Mouse (Mus musculus) forebrain, embryonic 11.5 days (tissue): ENCODE results near the gene Cped1. TPM values are rescaled to one million over a fixed set of nuclear protein-coding genes. Genes with fewer than 3 reads are reported as not detected.
"Not testable (repeated sequence)": the region's sequence is repeated elsewhere in the genome, so short reads cannot be mapped to it uniquely, and the experiment has no call there.

Experiments used
- ATAC-seq: fragments of 200-750 bp; cut with Nextera tagmentation; replicated peaks from 2 replicates; pipeline ENCODE4 v1.8.0; 2017; ENCODE audit warnings: moderate TSS enrichment; ENCODE audit not compliant: low FRiP score
- DNase-seq: peaks from one replicate; pipeline ENCODE4 v3.0.0-alpha.2; 2017; ENCODE audit warnings: low spot score
- H3K27ac ChIP-seq: fragments of 300-500 bp; sonication (generic); 2 replicates; pipeline ENCODE4 v1.5.1; 2014; ENCODE audit warnings: low read depth, low read length
- H3K27me3 ChIP-seq: fragments of 300-500 bp; sonication (generic); 2 replicates; pipeline ENCODE4 v1.6.1; 2014; ENCODE audit warnings: mild to moderate bottlenecking, low read length, mixed read lengths; ENCODE audit not compliant: control insufficient read depth, insufficient read depth
- H3K36me3 ChIP-seq: fragments of 300-500 bp; sonication (generic); 2 replicates; pipeline ENCODE4 v1.6.1; 2014; ENCODE audit warnings: mild to moderate bottlenecking, low read length, moderate library complexity, mixed read lengths; ENCODE audit not compliant: control insufficient read depth, insufficient read depth
- H3K4me1 ChIP-seq: fragments of 300-500 bp; sonication (generic); replicated peaks from 2 replicates; pipeline ENCODE4 v1.6.1; 2014; ENCODE audit warnings: low read length, mixed read lengths; ENCODE audit not compliant: control insufficient read depth, insufficient read depth
- H3K4me2 ChIP-seq: fragments of 300-500 bp; sonication (generic); 2 replicates; pipeline ENCODE4 v1.6.1; 2014; ENCODE audit warnings: low read depth, mild to moderate bottlenecking, low read length, moderate library complexity, mixed read lengths; ENCODE audit not compliant: severe bottlenecking
- H3K4me3 ChIP-seq: fragments of 300-500 bp; sonication (generic); 2 replicates; pipeline ENCODE4 v1.5.1; 2014; ENCODE audit warnings: low read depth, low read length
- H3K9ac ChIP-seq: fragments of 300-500 bp; sonication (generic); 2 replicates; pipeline ENCODE4 v1.6.1; 2014; ENCODE audit warnings: low read length
- H3K9me3 ChIP-seq: fragments of 300-500 bp; sonication (generic); 2 replicates; pipeline ENCODE4 v1.6.1; 2016; ENCODE audit warnings: low read length, mixed read lengths; ENCODE audit not compliant: control insufficient read depth
- WGBS: fragments of 180-500 bp; shearing (Covaris S2); extraction: QIAGEN DNeasy Blood & Tissue Kit; methylation state at CpG from one replicate; pipeline ENCODE4 v1.1.7; 2014; 5-methylcytosine and 5-hydroxymethylcytosine counted together
- polyA plus RNA-seq: library from polyadenylated mRNA; unstranded; fragments of >200 nt; fragmentation: Nextera tagmentation; extraction: Ambion mirVana; gene quantifications from 2 replicates; pipeline ENCODE4 v1.2.1, GENCODE M21; 2014

The Cped1 gene
- polyA plus RNA-seq, 1 experiment from 2014 or later, result 17.2 TPM

DNA sequence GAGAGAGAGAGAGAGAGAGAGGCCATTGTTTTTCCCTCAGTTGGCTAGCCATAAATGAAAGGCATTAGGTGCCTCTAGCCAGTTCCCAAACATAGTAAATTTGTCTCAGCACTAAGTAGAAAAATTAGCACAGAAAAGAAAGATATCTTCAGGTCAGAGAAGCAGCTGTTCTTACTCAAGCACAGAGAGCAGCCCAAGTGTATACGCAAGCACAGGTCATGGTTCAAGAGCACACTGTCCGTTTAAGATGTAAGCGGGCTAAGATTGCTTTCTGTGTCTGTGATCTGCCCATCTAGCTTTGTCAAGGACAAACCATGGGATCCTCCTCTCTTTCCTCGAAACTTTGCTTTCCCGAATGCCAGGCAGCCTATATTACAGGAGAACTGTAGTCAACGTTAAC lies 249.4 kb downstream of the Cped1 start:
- ATAC-seq, result no peak
- H3K4me1 ChIP-seq, result no peaks in the 10 kb centered on the region
- WGBS, result 86% methylated on average over 6 of the region's 6 CpGs
- no peak for DNase-seq
- no peak overlapping the region for H3K9ac ChIP-seq
- H3K36me3 ChIP-seq, result no peaks in the 10 kb centered on the region
- no peak overlapping the region for H3K4me2 ChIP-seq
- H3K9me3 ChIP-seq, result no peaks in the 10 kb centered on the region
- no peaks in the 10 kb centered on the region for H3K27me3 ChIP-seq
- no peak overlapping the region for H3K27ac ChIP-seq
- no peak overlapping the region for H3K4me3 ChIP-seq

DNA sequence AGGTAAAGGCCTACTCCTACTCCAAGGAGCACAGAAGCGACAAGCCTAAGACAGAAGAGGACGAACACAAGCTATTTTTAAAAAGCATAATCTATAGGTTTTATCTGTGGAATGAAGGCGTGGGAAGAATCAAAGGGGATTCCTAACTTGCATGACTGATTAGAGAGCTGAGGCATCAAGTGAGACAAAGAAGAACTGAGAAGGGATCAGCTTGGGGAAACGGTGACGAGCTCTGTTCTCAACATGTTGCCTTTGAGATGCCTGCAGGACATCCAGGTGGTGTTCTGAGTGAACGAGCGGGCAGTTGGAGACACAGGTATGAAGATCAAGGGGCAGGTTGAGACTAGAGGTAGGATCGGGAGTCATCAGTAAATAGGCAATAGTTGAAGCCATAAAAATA lies 257.6 kb downstream of the Cped1 start:
- H3K27me3 ChIP-seq, result no peaks in the 10 kb centered on the region
- 71% methylated on average over 8 of the region's 8 CpGs for WGBS
- no peak overlapping the region for H3K4me2 ChIP-seq
- H3K27ac ChIP-seq, result no peak overlapping the region
- DNase-seq (no peak), ATAC-seq (no peak)
- H3K4me1 ChIP-seq, result no peaks in the 10 kb centered on the region
- H3K9me3 ChIP-seq, result no peaks in the 10 kb centered on the region
- no peak overlapping the region for H3K4me3 ChIP-seq
- H3K9ac ChIP-seq, result no peak overlapping the region
- H3K36me3 ChIP-seq, result no peaks in the 10 kb centered on the region

DNA sequence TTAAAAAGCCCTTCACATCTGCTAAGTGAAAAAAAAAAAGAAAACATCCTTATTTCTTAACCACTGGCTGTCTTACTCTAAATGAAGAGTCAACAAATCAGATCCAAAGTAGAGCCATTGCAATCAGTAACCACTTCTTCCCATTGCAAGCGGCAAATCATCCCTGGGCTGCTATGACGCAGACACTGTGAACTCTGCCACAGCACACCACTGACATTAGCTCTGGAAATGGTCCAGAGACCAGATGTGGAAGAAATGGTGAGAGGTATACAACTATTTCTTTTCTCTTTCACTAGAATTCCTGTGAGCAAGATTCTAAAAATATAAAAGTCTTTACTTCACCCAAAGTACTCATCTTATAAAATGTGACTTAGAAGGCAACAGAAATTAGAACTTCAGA lies 261.0 kb downstream of the Cped1 start:
- no peaks in the 10 kb centered on the region for H3K4me1 ChIP-seq
- ATAC-seq (no peak), DNase-seq (no peak)
- no peak overlapping the region for H3K4me3 ChIP-seq
- no peaks in the 10 kb centered on the region for H3K36me3 ChIP-seq
- no peaks in the 10 kb centered on the region for H3K9me3 ChIP-seq
- WGBS, result 95% methylated on average over 2 of the region's 2 CpGs
- no peaks in the 10 kb centered on the region for H3K27me3 ChIP-seq
- H3K9ac ChIP-seq, result no peak overlapping the region
- no peak overlapping the region for H3K27ac ChIP-seq
- H3K4me2 ChIP-seq, result no peak overlapping the region

DNA sequence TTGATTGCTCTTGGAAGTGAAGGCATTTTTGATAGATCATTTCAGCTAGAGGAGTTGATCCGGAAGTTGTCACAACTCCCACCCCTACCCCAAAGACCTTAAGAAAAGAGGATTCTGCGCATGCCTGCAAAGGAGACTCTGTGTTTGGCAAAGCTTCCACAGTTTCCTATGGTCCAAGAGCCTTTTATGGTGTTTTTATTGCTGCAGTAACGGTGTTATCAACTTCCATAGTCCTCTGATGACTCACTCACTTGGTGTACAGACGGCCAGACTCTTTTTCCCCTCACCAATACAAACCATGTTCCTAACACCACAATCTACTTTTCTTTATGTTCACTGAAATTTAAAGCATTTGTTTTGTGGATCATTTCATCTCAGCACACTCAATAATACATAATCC lies 273.1 kb downstream of the Cped1 start:
- Histone ChIP-seq H3K4me1 (no peaks in the 10 kb centered on the region), H3K9ac (no peak overlapping the region), H3K27ac (no peak overlapping the region), H3K27me3 (no peaks in the 10 kb centered on the region), H3K4me3 (no peak overlapping the region), H3K36me3 (no peaks in the 10 kb centered on the region), H3K9me3 (no peaks in the 10 kb centered on the region), H3K4me2 (no peak overlapping the region)
- ATAC-seq (no peak), DNase-seq (no peak)
- WGBS, result 91% methylated on average over 4 of the region's 4 CpGs

DNA sequence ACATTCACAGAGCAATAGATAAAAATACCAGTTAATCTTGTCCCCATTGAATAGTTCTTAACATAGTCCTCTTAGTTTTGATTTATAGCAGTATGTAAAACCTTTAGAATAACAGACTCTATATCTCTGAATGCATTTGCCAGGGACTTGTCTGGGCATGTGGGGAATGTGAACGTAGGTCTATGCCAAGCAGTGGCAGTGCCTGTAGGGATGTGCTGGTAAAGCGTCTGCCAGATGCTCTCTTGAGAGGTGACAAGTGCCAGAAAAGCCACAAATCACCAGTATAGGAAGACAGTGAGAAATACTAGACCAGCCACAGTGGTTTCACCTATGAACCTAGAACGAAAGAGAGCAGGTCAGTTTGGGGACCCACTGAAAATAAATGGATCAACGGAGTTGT lies 276.8 kb downstream of the Cped1 start:
- no peak for ATAC-seq

DNA sequence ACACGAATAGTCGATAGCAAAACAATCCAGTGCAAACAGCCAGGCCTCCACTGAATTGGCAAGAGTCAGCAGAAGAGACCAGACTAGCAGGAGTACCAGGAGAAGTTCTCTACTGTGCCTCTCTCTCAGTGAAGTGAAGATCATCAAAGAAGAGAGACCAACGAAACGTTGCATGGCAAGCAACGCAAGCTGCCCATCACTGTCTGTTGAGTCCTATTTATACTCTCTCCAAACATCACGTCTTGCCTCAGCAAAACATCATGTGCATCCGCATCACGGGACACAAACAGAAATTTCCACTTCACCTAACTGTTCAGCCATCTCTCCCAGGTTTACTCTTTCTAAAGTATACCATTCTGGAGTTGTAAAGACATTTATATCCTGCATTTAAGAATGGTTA lies 278.4 kb downstream of the Cped1 start:
- H3K4me2 ChIP-seq, H3K36me3 ChIP-seq, H3K27ac ChIP-seq, H3K4me3 ChIP-seq, ATAC-seq, H3K27me3 ChIP-seq, H3K9ac ChIP-seq, H3K4me1 ChIP-seq, H3K9me3 ChIP-seq, DNase-seq: not testable (repeated sequence)
- WGBS, result 85% methylated on average over 8 of the region's 8 CpGs

More for the DNA sequence above, 276.8 kb downstream of the Cped1 start:
- Histone ChIP-seq H3K4me1 (no peaks in the 10 kb centered on the region), H3K36me3 (no peaks in the 10 kb centered on the region), H3K4me2 (no peak overlapping the region), H3K9me3 (no peaks in the 10 kb centered on the region), H3K4me3 (no peak overlapping the region), H3K27me3 (no peaks in the 10 kb centered on the region), H3K27ac (no peak overlapping the region), H3K9ac (no peak overlapping the region)
- no peak for DNase-seq
- 85% methylated on average over 4 of the region's 4 CpGs for WGBS

DNA sequence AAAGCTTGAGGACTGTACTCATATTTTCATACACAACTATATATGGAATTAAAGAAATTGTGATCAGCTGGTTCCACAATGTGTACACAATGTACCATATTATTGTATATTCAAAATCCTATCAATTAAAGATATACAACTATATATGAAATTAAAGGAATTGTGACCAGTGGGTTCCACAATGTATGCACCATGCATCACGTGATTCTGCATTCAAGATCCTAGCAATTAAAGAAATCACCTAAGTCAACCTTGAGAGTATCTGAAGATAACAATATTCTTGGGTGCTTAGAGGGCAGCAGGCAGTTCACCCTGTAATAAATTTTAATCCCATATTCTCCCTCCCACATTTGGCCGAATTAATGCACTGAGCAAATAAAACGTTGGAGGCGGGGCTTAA lies 280.3 kb downstream of the Cped1 start:
- H3K36me3 ChIP-seq, result no peaks in the 10 kb centered on the region
- H3K9me3 ChIP-seq, result no peaks in the 10 kb centered on the region
- no peaks in the 10 kb centered on the region for H3K27me3 ChIP-seq
- ATAC-seq (no peak), DNase-seq (no peak)
- no peak overlapping the region for H3K9ac ChIP-seq
- H3K4me2 ChIP-seq, result no peak overlapping the region
- no peak overlapping the region for H3K4me3 ChIP-seq
- no peaks in the 10 kb centered on the region for H3K4me1 ChIP-seq
- 83% methylated on average over 4 of the region's 4 CpGs for WGBS
- H3K27ac ChIP-seq, result no peak overlapping the region

DNA sequence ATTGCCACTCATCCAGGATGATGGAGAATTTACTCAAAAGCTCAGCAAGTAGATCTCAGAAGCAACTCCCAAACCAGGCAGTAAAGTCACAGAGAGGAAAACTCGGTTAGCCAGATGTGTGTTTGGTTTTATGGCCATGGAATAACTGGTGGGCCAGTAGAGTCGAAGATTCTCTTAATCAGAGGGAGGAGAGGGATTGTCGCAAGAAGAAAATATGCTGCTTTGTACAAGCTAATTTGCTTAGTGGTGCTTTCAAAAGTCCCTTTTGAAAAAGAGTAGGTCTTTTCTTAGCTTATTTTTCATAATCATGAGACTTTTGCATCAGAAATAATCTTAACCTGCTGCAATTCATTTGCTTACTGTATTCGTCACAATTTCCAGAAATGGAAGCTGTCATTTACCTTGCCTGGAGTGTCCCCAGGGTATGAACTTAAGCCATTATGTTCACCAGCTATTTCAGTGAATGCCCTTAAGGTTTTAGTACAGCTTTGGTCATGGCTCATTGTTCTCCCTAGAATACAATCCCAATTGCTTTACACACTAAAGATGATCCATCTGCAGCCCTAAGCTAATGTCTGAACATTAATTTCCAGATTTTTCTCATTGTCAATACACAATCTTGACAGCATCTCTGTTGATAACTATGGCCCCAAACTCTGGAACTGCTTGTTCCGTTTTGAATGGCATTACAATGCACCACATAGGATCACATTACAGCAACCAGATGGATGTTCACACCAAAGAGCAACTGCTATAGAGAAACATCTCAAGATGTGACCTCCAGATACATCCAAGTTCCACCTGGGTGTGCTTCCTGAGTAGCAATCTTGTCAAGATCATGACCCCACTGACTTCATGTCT lies 282.3 kb downstream of the Cped1 start:
- DNase-seq (no peak), ATAC-seq (no peak)
- 81% methylated on average over 5 of the region's 5 CpGs for WGBS
- no peak overlapping the region for H3K4me3 ChIP-seq
- no peaks in the 10 kb centered on the region for H3K27me3 ChIP-seq
- H3K36me3 ChIP-seq, result no peaks in the 10 kb centered on the region
- H3K9ac ChIP-seq, result no peak overlapping the region
- H3K4me1 ChIP-seq, result no peaks in the 10 kb centered on the region
- no peak overlapping the region for H3K4me2 ChIP-seq
- no peaks in the 10 kb centered on the region for H3K9me3 ChIP-seq
- no peak overlapping the region for H3K27ac ChIP-seq

DNA sequence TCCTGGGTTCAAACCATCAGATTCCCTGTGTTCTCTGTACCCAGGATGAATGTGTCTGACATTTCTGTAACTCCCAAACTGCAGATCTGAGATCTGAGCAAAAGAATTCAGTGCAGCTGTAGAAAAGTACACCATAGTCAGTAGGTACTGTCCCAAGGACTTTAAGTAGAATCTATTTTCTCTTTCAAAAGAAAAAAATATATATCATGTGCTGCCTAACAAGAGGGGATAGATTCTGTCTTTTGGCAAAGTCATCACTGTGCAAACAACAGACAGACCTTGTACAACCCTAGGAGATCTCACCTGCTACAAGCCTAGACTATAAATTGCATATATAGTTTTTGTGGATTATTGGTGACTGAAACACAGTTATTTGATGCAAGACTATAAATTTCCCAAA lies 283.0 kb downstream of the Cped1 start:
- Histone ChIP-seq H3K27ac (no peak overlapping the region), H3K9me3 (no peaks in the 10 kb centered on the region), H3K4me1 (no peaks in the 10 kb centered on the region), H3K4me3 (no peak overlapping the region), H3K27me3 (no peaks in the 10 kb centered on the region), H3K9ac (no peak overlapping the region), H3K4me2 (no peak overlapping the region), H3K36me3 (no peaks in the 10 kb centered on the region)
- ATAC-seq, result no peak
- no peak for DNase-seq
